Mouse (Mus musculus): ENCODE data around the gene Pwwp2a.

- TF ChIP-seq CTCF (IDR thresholded peaks at IDR 0.05; ENCODE audit: control insufficient read depth, insufficient read depth, insufficient read length) (peak; percentile 89), MAX (IDR thresholded peaks at IDR 0.05) (peak; percentile 56), MYOG (IDR thresholded peaks at IDR 0.05; ENCODE audit: control insufficient read depth, extremely low read depth, insufficient read length) (no peak)
Measured at GRCm38 (mm10) chr11:43766922-43767648, 85.3 kb downstream of the Pwwp2a start.
